In the genomic region with DNA sequence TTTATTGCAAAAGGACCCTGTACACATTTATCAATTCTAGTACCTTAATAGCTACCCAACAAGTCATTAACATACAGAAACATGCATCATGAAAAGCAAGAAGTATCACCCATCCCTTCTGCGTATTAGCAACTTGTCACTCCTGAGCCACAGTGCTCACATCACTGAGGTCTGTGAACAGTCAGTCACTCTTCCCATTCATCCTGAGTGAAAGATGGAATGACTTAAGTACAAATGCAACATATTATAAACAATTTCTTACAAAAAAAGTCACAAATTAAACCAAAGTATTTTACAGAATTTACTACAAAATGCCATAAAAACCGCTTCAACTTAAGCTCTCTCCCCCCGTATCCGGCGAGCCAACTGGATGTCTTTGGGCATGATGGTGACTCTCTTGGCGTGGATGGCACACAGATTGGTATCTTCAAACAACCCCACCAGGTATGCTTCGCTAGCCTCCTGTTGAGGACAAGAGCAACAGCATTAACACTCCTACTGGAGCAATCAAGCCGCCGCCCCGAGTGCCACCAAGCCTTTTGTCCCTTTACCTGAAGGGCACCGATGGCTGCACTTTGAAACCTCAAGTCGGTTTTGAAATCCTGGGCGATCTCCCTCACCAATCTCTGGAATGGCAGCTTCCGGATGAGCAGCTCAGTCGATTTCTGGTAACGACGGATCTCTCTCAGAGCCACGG, we compare ENCODE assay signal across 10 mouse cellular contexts. TPM values are rescaled to one million over a fixed set of nuclear protein-coding genes. Genes with fewer than 3 reads are reported as not detected.
A peak's percentile ranks its signal among the peaks of the same experiment; 100 is the strongest.
DNase-seq lines count a peak whose midpoint lies in the region; ATAC-seq and TF ChIP-seq lines count a peak whose summit lies in the region.
"Not testable (repeated sequence)": the region's sequence is repeated elsewhere in the genome, so short reads cannot be mapped to it uniquely, and the experiment has no call there.
"Had no signal": no experiment of that assay in that cellular context is flagged by ENCODE, and none has a peak within 500 bp of the region (broad histone marks: within the 10 kb centered on the region; RNA-seq: fewer than 3 reads in every experiment).

No protein-coding gene starts in this region.

- not testable (repeated sequence) for ATAC-seq in heart, embryonic 15.5 days (replicated peaks; ENCODE audit: insufficient number of reproducible peaks, insufficient read depth, low FRiP score, low read depth)

- WGBS in forebrain, embryonic 10.5 days, result 11% methylated on average over 18 of the region's 18 CpGs
- 3% methylated on average over 18 of the region's 18 CpGs for WGBS in heart, embryonic 15.5 days
- under 1% methylated on average over 18 of the region's 18 CpGs for WGBS in liver, adult 2 months
- 13% methylated on average over 18 of the region's 18 CpGs for WGBS in midbrain, embryonic 10.5 days

- peak overlapping the region; percentile 93 for H3K27ac ChIP-seq in brown adipose tissue, adult 24 weeks (replicated peaks; ENCODE audit: low read depth, low read length)
- peak overlapping the region; percentile 99 for H3K27ac ChIP-seq in forebrain, embryonic 10.5 days
- H3K27ac ChIP-seq in heart, embryonic 15.5 days, result peak overlapping the region; percentile 99
- H3K27ac ChIP-seq in liver, adult 2 months (replicated peaks; ENCODE audit: insufficient read depth, low read depth, low read length), result peak overlapping the region; percentile 92
- peak overlapping the region; percentile 98 for H3K27ac ChIP-seq in midbrain, embryonic 10.5 days (replicated peaks)

- H3K36me3 ChIP-seq in forebrain, embryonic 10.5 days (replicated peaks), result peaks cover 30% of the 10 kb centered on the region
- peaks cover 13% of the 10 kb centered on the region for H3K36me3 ChIP-seq in heart, embryonic 15.5 days
- H3K36me3 ChIP-seq in liver, adult 2 months (ENCODE audit: control insufficient read depth, insufficient read depth, low read length), result peaks cover 13% of the 10 kb centered on the region
- H3K36me3 ChIP-seq in midbrain, embryonic 10.5 days, result peaks cover 23% of the 10 kb centered on the region

- H3K9ac ChIP-seq in heart, embryonic 15.5 days, result peak overlapping the region; percentile 100
- peak overlapping the region; percentile 96 for H3K9ac ChIP-seq in liver, adult 2 months (ENCODE audit: low read depth, low read length)

- not testable (repeated sequence) for TF ChIP-seq CTCF in liver, adult 2 months (IDR thresholded peaks at IDR 0.05; ENCODE audit: low read depth, low read length)

- peak overlapping the region; percentile 81 for H3K4me3 ChIP-seq in brown adipose tissue, adult 24 weeks (ENCODE audit: insufficient read depth, low read depth, low read length)
- peak overlapping the region; percentile 99 for H3K4me3 ChIP-seq in forebrain, embryonic 10.5 days
- peak overlapping the region; percentile 94 for H3K4me3 ChIP-seq in heart, embryonic 15.5 days
- H3K4me3 ChIP-seq in liver, adult 2 months (ENCODE audit: insufficient read depth, low read depth, low read length), result peak overlapping the region; percentile 67
- peak overlapping the region; percentile 99 for H3K4me3 ChIP-seq in midbrain, embryonic 10.5 days

- not testable (repeated sequence) for H3K9me3 ChIP-seq in forebrain, embryonic 10.5 days; heart, embryonic 15.5 days (replicated peaks); midbrain, embryonic 10.5 days (replicated peaks)

- peak overlapping the region; percentile 61 for H3K4me2 ChIP-seq in heart, embryonic 15.5 days

- peak; percentile 52 to 59 for DNase-seq in B cell, adult 2 months
- not testable (repeated sequence) for DNase-seq in forebrain, embryonic 10.5 days (ENCODE audit: extremely low spot score, low spot score); liver, adult 2 months (ENCODE audit: extremely low read depth, low read depth, low spot score); midbrain, embryonic 10.5 days (ENCODE audit: low spot score)
- peak; percentile 44 for DNase-seq in kidney, adult 11 months
- DNase-seq in retina, embryonic 14.5 days (ENCODE audit: low spot score), result peak; percentile 53

- not testable (repeated sequence) for H3K4me1 ChIP-seq in brown adipose tissue, adult 24 weeks (ENCODE audit: control insufficient read depth, insufficient read depth, insufficient read length, low read length); liver, adult 2 months (ENCODE audit: control insufficient read depth, insufficient read depth, low read length)
- H3K4me1 ChIP-seq in forebrain, embryonic 10.5 days, result peaks cover 15% of the 10 kb centered on the region
- H3K4me1 ChIP-seq in heart, embryonic 15.5 days (replicated peaks), result peaks cover 12% of the 10 kb centered on the region
- H3K4me1 ChIP-seq in midbrain, embryonic 10.5 days, result peaks cover 13% of the 10 kb centered on the region

- not testable (repeated sequence) for TF ChIP-seq POLR2A in liver, adult 2 months (IDR thresholded peaks at IDR 0.05; ENCODE audit: extremely low read depth, insufficient read depth, low read length)

- H3K27me3 ChIP-seq in forebrain, embryonic 10.5 days (ENCODE audit: poor library complexity, severe bottlenecking); heart, embryonic 15.5 days; liver, adult 2 months (ENCODE audit: control insufficient read depth, insufficient read depth, low read length); midbrain, embryonic 10.5 days (ENCODE audit: low read depth, poor library complexity, severe bottlenecking): not testable (repeated sequence)

- H3K79me2 ChIP-seq in liver, adult 2 months (ENCODE audit: control insufficient read depth, insufficient read depth, low read length), result not testable (repeated sequence)

RNA-seq across cellular contexts. Expression of a gene that starts 4.5 kb away (rescaled TPM):
- 85.7 and 112 TPM in 2 replicates for polyA plus RNA-seq in brown adipose tissue, adult 24 weeks (2012; ENCODE audit: insufficient read depth, insufficient read length, missing spikeins)
- polyA plus RNA-seq in forebrain, embryonic 10.5 days (2016; fragmentation: Nextera tagmentation; extraction: Ambion mirVana), result 1,610 and 1,612 TPM in 2 replicates
- polyA plus RNA-seq in heart, embryonic 15.5 days (2015; fragmentation: Nextera tagmentation; extraction: Ambion mirVana), result 648 and 727 TPM in 2 replicates
- 116 and 163 TPM in 2 replicates for total RNA-seq in liver, adult 2 months (2014; rRNA removed)
- polyA plus RNA-seq in liver, adult 2 months (2012; rRNA removed), result 56.2 and 59.9 TPM in 2 replicates
- polyA plus RNA-seq in midbrain, embryonic 10.5 days (2016; fragmentation: Nextera tagmentation; extraction: Ambion mirVana), result 1,512 and 1,693 TPM in 2 replicates

RNA-seq across cellular contexts. Expression of a gene that starts 6.9 kb away (rescaled TPM):
- 2.9 and 4.0 TPM in 2 replicates for polyA plus RNA-seq in brown adipose tissue, adult 24 weeks (2012; ENCODE audit: insufficient read depth, insufficient read length, missing spikeins)
- 48.4 and 48.9 TPM in 2 replicates for polyA plus RNA-seq in forebrain, embryonic 10.5 days (2016; fragmentation: Nextera tagmentation; extraction: Ambion mirVana)
- 19.5 and 27.3 TPM in 2 replicates for polyA plus RNA-seq in heart, embryonic 15.5 days (2015; fragmentation: Nextera tagmentation; extraction: Ambion mirVana)
- 4.3 and 5.2 TPM in 2 replicates for total RNA-seq in liver, adult 2 months (2014; rRNA removed)
- polyA plus RNA-seq in liver, adult 2 months (2012; rRNA removed), result 8.9 and 13.8 TPM in 2 replicates
- 46.4 and 52.2 TPM in 2 replicates for polyA plus RNA-seq in midbrain, embryonic 10.5 days (2016; fragmentation: Nextera tagmentation; extraction: Ambion mirVana)

RNA-seq across cellular contexts. Expression of a gene that starts 10.7 kb away (rescaled TPM):
- 9.6 and 12.4 TPM in 2 replicates for polyA plus RNA-seq in brown adipose tissue, adult 24 weeks (2012; ENCODE audit: insufficient read depth, insufficient read length, missing spikeins)
- polyA plus RNA-seq in forebrain, embryonic 10.5 days (2016; fragmentation: Nextera tagmentation; extraction: Ambion mirVana), result 223 and 224 TPM in 2 replicates
- polyA plus RNA-seq in heart, embryonic 15.5 days (2015; fragmentation: Nextera tagmentation; extraction: Ambion mirVana), result 120 and 147 TPM in 2 replicates
- 49.5 and 53.0 TPM in 2 replicates for total RNA-seq in liver, adult 2 months (2014; rRNA removed)
- polyA plus RNA-seq in liver, adult 2 months (2012; rRNA removed), result 74.7 and 79.6 TPM in 2 replicates
- polyA plus RNA-seq in midbrain, embryonic 10.5 days (2016; fragmentation: Nextera tagmentation; extraction: Ambion mirVana), result 161 and 210 TPM in 2 replicates

RNA-seq across cellular contexts. Expression of a gene that starts 48.7 kb away (rescaled TPM):
- 1.5 and 2.2 TPM in 2 replicates for polyA plus RNA-seq in brown adipose tissue, adult 24 weeks (2012; ENCODE audit: insufficient read depth, insufficient read length, missing spikeins)
- 0.47 and 0.63 TPM in 2 replicates for polyA plus RNA-seq in forebrain, embryonic 10.5 days (2016; fragmentation: Nextera tagmentation; extraction: Ambion mirVana)
- polyA plus RNA-seq in heart, embryonic 15.5 days (2015; fragmentation: Nextera tagmentation; extraction: Ambion mirVana), result 1.2 and 3.9 TPM in 2 replicates
- total RNA-seq in liver, adult 2 months (2014; rRNA removed), result 0.34 and 0.65 TPM in 2 replicates
- polyA plus RNA-seq in liver, adult 2 months (2012; rRNA removed), result 0.18 and 0.25 TPM in 2 replicates
- polyA plus RNA-seq in midbrain, embryonic 10.5 days (2016; fragmentation: Nextera tagmentation; extraction: Ambion mirVana), result 0.63 and 0.67 TPM in 2 replicates
- total RNA-seq: granulocyte monocyte progenitor cell, adult 5-6 weeks had no signal
- polyA plus RNA-seq: CD4-positive, CD25-positive, alpha-beta regulatory T cell, adult 4 months had no signal

RNA-seq across cellular contexts. Expression of a gene that starts 54.5 kb away (rescaled TPM):
- polyA plus RNA-seq in brown adipose tissue, adult 24 weeks (2012; ENCODE audit: insufficient read depth, insufficient read length, missing spikeins), result not detected in 2 replicates
- polyA plus RNA-seq in forebrain, embryonic 10.5 days (2016; fragmentation: Nextera tagmentation; extraction: Ambion mirVana), result 3.7 and 3.8 TPM in 2 replicates
- polyA plus RNA-seq in heart, embryonic 15.5 days (2015; fragmentation: Nextera tagmentation; extraction: Ambion mirVana), result 1.0 and 3.9 TPM in 2 replicates
- total RNA-seq in liver, adult 2 months (2014; rRNA removed), result 0.37 and 0.87 TPM in 2 replicates
- 0.54 and 1.4 TPM in 2 replicates for polyA plus RNA-seq in liver, adult 2 months (2012; rRNA removed)
- 2.5 and 3.1 TPM in 2 replicates for polyA plus RNA-seq in midbrain, embryonic 10.5 days (2016; fragmentation: Nextera tagmentation; extraction: Ambion mirVana)
